In genomic region chrX:7638401-7639091, GRCm38 (mm10) we compare ENCODE assay signal across 8 mouse cellular contexts. TPM values are rescaled to one million over a fixed set of nuclear protein-coding genes. Genes with fewer than 3 reads are reported as not detected.
DNase-seq lines count a peak whose midpoint lies in the region; ATAC-seq and TF ChIP-seq lines count a peak whose summit lies in the region.

Gene Syp, plus strand, starts transcription at chrX:7638471.

- H3K79me2 ChIP-seq in liver, adult 2 months (ENCODE audit: control insufficient read depth, insufficient read depth, low read length), result no peaks in the 10 kb centered on the region

- DNase-seq in CD4-positive helper T cell, adult 2 months (ENCODE audit: low read depth, low spot score), result peak; percentile 78
- DNase-seq in brain, embryonic 14.5 days (ENCODE audit: low read depth), result peak; percentile 94
- peak; percentile 70 for DNase-seq in kidney, postnatal 0 days (ENCODE audit: low spot score)
- no peak for DNase-seq in liver, adult 2 months (ENCODE audit: extremely low read depth, low read depth, low spot score)
- peak; percentile 23 to 37 for DNase-seq in monocyte, adult 2 months (ENCODE audit: low read depth in 1 of 2, low spot score in 2 of 2)
- peak; percentile 71 to 87 for DNase-seq in spleen, postnatal 10 days (ENCODE audit: low spot score in 2 of 2)

- peak; percentile 4; the same call in 1 of the 2 replicates for TF ChIP-seq POLR2A in brain, embryonic 14.5 days (IDR thresholded peaks at IDR 0.05; ENCODE audit: borderline replicate concordance, extremely low read depth, insufficient read depth, insufficient read length, poor library complexity, severe bottlenecking)
- no peak for TF ChIP-seq POLR2A in liver, adult 2 months (IDR thresholded peaks at IDR 0.05; ENCODE audit: extremely low read depth, insufficient read depth, low read length)

- ATAC-seq in erythroblast, adult 5-6 weeks (replicated peaks; ENCODE audit: low FRiP score, poor library complexity, severe bottlenecking), result peak; percentile 89
- ATAC-seq in heart, embryonic 12.5 days (ENCODE audit: insufficient number of reproducible peaks, low FRiP score), result peak; percentile 83
- peak; percentile 74 for ATAC-seq in kidney, postnatal 0 days (replicated peaks; ENCODE audit: low FRiP score, low read depth)

- no peaks in the 10 kb centered on the region for H3K36me3 ChIP-seq in heart, embryonic 12.5 days
- H3K36me3 ChIP-seq in kidney, postnatal 0 days (ENCODE audit: insufficient read depth, low read length), result no peaks in the 10 kb centered on the region
- H3K36me3 ChIP-seq in liver, adult 2 months (ENCODE audit: control insufficient read depth, insufficient read depth, low read length), result no peaks in the 10 kb centered on the region

- peak within 1 kb of the TSS; percentile 52 for H3K4me2 ChIP-seq in heart, embryonic 12.5 days
- H3K4me2 ChIP-seq in kidney, postnatal 0 days (ENCODE audit: low read length), result peak within 1 kb of the TSS; percentile 47

- H3K9me3 ChIP-seq in heart, embryonic 12.5 days (replicated peaks), result peaks cover 5% of the 10 kb centered on the region; the same call in 1 of the 2 replicates
- no peaks in the 10 kb centered on the region for H3K9me3 ChIP-seq in kidney, postnatal 0 days (replicated peaks; ENCODE audit: low read length)

- peak within 1 kb of the TSS; percentile 30 for H3K4me3 ChIP-seq in heart, embryonic 12.5 days
- peak within 1 kb of the TSS; percentile 20 for H3K4me3 ChIP-seq in kidney, postnatal 0 days (replicated peaks; ENCODE audit: low read depth, low read length)
- peak within 1 kb of the TSS; percentile 35; the same call in 1 of the 2 replicates for H3K4me3 ChIP-seq in liver, adult 2 months (ENCODE audit: insufficient read depth, low read depth, low read length)

- H3K9ac ChIP-seq in heart, embryonic 12.5 days, result 0 out of 2 replicates have a peak within 1 kb of the TSS, but pooled peaks have one; percentile 18
- no peak within 1 kb of the TSS for H3K9ac ChIP-seq in kidney, postnatal 0 days (ENCODE audit: low read depth, low read length)
- no peak within 1 kb of the TSS for H3K9ac ChIP-seq in liver, adult 2 months (ENCODE audit: low read depth, low read length)

- WGBS in heart, embryonic 12.5 days, result 13% methylated on average over 41 of the region's 42 CpGs
- 30% methylated on average over 42 of the region's 42 CpGs for WGBS in kidney, postnatal 0 days
- 1% methylated on average over 40 of the region's 42 CpGs for WGBS in liver, adult 2 months

- 0 out of 2 replicates have a peak, but pooled peaks cover 3% of the 10 kb centered on the region for H3K4me1 ChIP-seq in heart, embryonic 12.5 days (replicated peaks)
- H3K4me1 ChIP-seq in kidney, postnatal 0 days (replicated peaks; ENCODE audit: insufficient read depth, low read length), result no peaks in the 10 kb centered on the region
- no peaks in the 10 kb centered on the region for H3K4me1 ChIP-seq in liver, adult 2 months (ENCODE audit: control insufficient read depth, insufficient read depth, low read length)

- no peak for TF ChIP-seq CTCF in brain, embryonic 14.5 days (IDR thresholded peaks at IDR 0.05; ENCODE audit: borderline replicate concordance, extremely low read depth, insufficient read depth, insufficient read length)
- no peak for TF ChIP-seq CTCF in kidney, postnatal 0 days (IDR thresholded peaks at IDR 0.05; ENCODE audit: low read depth)
- no peak for TF ChIP-seq CTCF in liver, adult 2 months (IDR thresholded peaks at IDR 0.05; ENCODE audit: low read depth, low read length)

- no peak within 1 kb of the TSS for H3K27ac ChIP-seq in heart, embryonic 12.5 days (ENCODE audit: poor library complexity, severe bottlenecking)
- H3K27ac ChIP-seq in kidney, postnatal 0 days, result no peak within 1 kb of the TSS
- no peak within 1 kb of the TSS for H3K27ac ChIP-seq in liver, adult 2 months (replicated peaks; ENCODE audit: insufficient read depth, low read depth, low read length)

- peaks cover 26% of the 10 kb centered on the region for H3K27me3 ChIP-seq in heart, embryonic 12.5 days (replicated peaks)
- no peaks in the 10 kb centered on the region for H3K27me3 ChIP-seq in kidney, postnatal 0 days (ENCODE audit: insufficient read depth, low read length)
- H3K27me3 ChIP-seq in liver, adult 2 months (ENCODE audit: control insufficient read depth, insufficient read depth, low read length), result no peaks in the 10 kb centered on the region; the same call in 1 of the 2 replicates

RNA-seq across cellular contexts. Expression of gene Syp, which starts in this region (rescaled TPM):
- polyA plus RNA-seq in brain, embryonic 14.5 days (2012; rRNA removed), result 160 and 180 TPM in 2 replicates
- 15.6 TPM in 1 of 2 replicates, not detected in the other for total RNA-seq in erythroblast, adult 5-6 weeks (2015; ENCODE audit: low replicate concordance)
- 0.28 and 0.51 TPM in 2 replicates for total RNA-seq in erythroblast, adult 5-6 weeks (2017; ENCODE audit: low replicate concordance)
- polyA plus RNA-seq in heart, embryonic 12.5 days (2016; fragmentation: Nextera tagmentation; extraction: Ambion mirVana), result 0.63 and 0.94 TPM in 2 replicates
- polyA plus RNA-seq in kidney, postnatal 0 days (2015; fragmentation: Nextera tagmentation; extraction: Ambion mirVana), result 1.3 and 1.4 TPM in 2 replicates
- total RNA-seq in liver, adult 2 months (2014; rRNA removed), result 0.40 and 0.46 TPM in 2 replicates
- polyA plus RNA-seq in liver, adult 2 months (2012; rRNA removed), result 0.25 and 0.42 TPM in 2 replicates

Comparison
In these comparisons a context has a peak if more than half of its experiments do, and no peak if none do; other contexts are left out.
1. RNA of gene Syp (polyA plus RNA-seq): 160 to 180 TPM in brain, embryonic 14.5 days; 1.3 to 1.4 TPM in kidney, postnatal 0 days, 0.63 to 0.94 TPM in heart, embryonic 12.5 days and 0.25 to 0.42 TPM in liver, adult 2 months; every median in the first group is over 10 times any median in the second.
2. Peak in ATAC-seq, H3K4me3 ChIP-seq, H3K9ac ChIP-seq and H3K4me2 ChIP-seq in heart, embryonic 12.5 days; RNA of the gene not detected or under 1 TPM.
3. Peak in every context shown above with its lines, with median percentiles within 50 percentile points of each other: ATAC-seq and H3K4me3 ChIP-seq.